Mouse (Mus musculus) NIH3T3 (cell line): Measurements from ENCODE around the gene Ubxn2a.

Experiments used
- DNase-seq: peaks from one replicate; pipeline ENCODE4 v3.0.0-alpha.2; 2012; ENCODE audit warnings: low read depth

Ubxn2a gene

DNA sequence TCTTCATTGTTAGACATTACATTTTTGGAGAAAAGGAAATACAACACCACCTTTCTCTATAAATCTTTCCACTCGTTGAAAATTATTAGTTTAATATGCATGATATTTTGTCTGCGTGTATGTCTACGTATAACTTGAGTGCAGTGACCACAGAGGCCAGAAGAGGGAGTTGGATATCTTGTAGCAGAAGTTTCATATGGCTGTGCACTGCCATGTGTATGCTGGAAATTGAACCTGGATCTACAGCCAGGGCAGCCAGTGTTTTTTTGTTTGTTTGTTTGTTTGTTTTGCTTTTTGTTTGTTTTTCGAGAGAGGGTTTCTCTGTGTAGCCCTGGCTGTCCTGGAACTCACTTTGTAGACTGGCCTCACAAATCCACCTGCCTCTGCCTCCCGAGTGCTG is 28.5 kb downstream of the Ubxn2a start:
- DNase-seq: no peak

DNA sequence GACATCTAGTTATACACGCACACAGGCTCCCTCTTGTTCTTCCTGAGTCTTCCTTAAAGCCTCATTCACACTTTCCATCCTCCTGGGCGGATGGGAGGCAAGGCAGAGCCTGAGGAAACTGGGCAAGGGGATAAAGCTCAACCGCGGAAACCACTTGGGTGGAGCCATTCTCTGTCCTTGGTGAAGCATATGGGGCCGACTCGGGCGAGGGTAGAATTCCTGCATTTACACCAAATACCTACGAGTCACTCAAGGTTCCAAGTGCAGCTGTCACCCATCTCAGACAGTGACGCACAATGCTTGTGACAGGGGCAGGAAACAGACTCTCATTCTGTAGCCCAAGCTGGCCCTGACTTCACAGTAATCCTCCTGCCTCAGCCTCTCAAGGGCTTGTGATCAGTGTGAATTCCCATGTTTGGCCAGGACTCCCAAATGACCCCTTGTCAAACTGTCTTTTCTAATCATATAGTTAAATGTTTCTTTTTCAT is 29.2 kb downstream of the Ubxn2a start:
- no peak for DNase-seq

DNA sequence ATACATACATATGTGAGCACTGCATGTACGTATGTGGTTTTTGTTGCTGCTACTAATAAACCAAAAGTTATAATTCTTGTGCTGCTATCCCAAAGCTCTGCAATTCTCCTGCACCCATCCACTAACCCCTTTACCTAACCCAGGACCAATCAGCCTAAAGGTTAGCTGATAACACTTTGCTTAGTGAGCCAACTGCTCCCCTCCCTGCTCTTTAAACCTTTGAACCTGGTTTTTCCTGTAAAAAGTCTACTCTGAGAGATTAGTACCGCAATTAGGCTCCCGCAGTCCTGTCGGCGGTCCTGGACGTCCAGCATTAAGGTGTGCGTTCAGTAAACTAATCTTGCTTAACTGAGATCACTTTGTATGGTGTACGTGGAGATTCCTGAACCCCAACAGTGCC is 31.9 kb downstream of the Ubxn2a start:
- no peak for DNase-seq

DNA sequence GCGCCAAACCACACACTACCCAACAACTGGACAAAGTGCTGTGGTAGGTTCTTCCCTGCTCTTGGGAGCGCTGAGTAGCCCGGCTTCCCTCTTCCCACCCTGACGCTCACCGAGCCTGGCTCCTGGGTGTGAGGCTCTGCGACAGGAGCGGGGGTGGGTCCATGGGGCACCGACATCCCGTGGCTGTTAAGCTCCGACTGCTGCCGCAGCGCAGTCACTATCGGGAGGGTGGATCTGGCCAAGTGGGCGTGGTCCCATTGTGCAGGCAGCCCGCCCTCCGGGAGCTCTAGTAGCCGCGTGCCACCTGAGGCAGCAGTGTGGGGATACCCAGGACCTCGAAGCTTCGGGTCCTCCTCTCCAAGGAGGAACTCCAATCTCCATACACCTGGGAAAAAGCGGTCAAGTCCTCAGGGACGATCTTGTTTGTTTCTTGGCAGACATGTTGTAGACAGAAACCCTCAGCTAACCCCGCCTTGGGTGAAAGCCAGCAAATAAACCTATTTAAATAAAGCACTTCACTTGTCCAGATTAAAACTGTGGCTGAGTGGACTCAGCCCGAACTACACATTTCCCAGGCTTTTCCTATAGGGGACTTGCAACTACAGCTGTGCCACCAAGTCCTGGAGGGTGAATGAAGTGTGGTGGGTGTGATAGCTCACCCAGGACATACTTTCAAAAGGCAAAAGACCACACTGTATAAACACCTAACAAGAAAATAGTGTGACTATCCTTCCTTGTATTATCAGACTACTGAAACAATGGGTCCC is 33.2 kb downstream of the Ubxn2a start, which contains the start of gene Mfsd2b:
TSS of gene Mfsd2b (minus strand) at position 199 of the 767 bp plus-strand sequence.
- peak; percentile 63 for DNase-seq

DNA sequence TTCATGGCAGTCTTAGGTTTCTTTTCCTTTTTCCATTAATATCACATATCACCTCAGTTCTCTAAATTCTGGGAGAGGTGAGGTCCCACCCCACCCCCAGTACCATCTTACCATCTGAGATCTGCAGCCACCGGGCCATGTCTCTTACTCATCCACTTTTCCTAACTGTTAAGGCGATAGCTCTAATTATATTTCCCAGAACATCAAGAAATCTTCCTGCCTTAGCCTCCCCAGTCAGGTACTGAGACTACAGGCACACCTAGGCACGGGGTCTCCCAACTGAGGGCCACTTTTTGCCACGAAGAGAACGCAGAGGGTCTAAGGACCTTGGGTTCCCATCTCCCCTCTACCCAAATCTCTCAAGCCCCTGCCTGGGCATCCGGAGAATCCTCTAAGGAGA is 34.0 kb downstream of the Ubxn2a start:
- DNase-seq: no peak

DNA sequence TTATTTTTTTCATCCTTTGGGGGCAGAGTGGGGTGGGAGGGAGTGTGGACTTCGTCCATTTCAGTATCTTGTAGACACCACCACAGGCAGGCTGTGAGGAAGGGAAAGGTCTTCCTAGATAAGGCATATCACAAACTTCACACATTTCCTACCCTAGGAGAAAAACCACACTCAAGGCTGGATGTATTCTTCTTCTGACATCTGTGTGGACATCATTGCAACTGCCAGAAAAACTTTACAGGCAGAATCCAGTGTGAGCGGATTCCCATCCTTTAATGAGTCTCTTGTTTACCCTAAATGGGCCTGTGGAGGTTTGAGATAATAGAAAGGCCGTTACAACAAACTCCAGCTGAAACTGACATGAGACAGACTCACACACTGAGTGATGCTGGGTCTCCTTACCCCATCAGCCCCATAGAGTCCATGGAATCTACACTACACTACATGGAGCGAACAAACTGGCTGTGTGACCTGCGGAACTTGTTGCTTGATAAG is 34.5 kb downstream of the Ubxn2a start:
- DNase-seq: no peak

DNA sequence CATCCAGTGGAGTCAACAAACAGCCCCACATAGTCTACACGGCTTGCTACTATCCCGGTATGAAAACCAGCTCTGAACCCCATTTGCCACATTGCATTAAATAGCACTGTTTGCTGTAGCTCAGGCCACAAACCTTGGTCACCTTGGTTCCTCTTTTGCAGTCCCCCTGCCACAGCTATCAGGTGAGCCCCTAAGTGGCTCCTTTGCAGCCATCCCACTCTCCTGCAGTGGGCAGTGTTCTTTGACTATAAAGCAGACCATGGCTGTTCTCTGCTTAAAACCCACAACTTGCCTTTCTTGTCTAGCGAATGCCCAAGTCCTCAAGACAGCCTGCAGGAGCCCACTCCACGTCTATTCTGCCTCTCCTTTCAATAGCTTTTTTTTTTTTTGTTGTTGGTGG is 35.2 kb downstream of the Ubxn2a start:
- no peak for DNase-seq

DNA sequence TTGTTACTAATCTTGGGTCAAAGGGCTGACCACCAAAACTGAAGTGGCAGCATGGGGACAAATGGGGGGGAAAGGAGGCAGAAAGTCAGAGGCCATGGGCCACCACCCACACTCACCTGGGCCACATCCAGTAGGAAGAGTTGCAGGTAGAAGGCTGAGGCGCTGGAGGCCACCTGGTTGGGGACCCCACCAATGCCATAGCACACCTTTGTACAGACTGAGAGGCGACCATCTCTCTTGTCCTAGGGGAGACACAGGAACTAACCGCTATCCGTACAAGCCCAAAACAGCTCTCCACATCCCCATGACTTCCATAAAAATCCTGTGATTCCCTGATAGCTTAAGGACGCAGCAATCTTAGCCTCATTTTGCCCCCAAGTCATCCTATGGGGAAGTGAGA is 36.2 kb downstream of the Ubxn2a start:
- DNase-seq: no peak

DNA sequence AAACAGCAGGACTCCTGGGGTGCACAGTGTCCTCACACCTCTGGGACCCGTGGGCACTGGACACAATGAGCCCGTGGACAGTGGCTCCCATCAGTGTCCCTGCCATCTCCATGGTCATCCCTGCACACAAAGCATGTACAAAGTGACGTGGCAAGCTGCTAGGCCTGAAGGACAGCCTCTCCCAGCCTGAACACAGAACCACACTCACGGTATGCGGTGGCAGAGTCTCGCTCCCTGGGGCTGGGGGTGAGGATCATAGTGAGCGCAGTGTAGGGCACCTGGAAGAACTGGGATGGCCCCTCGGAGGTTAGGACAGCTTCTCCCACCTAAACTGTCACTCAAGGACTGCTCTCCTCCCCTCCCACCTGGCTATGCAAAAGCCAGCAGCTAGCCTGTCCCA is 38.6 kb downstream of the Ubxn2a start:
- DNase-seq: no peak

DNA sequence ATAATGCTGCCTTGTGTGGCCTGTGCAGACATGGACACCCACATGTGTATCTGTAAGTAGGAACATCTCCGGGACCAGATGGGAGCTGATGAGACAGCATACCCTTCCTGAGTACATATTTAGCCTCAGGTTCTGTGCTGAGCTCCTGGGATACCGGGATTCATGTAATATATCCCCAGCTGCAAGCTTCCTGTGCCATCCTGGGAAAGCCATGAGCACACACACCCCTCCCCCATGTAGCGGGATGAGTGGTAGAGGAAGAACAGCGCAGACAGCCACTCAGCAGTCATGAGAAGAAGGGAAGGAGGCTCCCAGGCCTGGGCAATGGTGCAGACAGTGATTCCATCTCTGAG is 43.2 kb downstream of the Ubxn2a start:
- no peak for DNase-seq

DNA sequence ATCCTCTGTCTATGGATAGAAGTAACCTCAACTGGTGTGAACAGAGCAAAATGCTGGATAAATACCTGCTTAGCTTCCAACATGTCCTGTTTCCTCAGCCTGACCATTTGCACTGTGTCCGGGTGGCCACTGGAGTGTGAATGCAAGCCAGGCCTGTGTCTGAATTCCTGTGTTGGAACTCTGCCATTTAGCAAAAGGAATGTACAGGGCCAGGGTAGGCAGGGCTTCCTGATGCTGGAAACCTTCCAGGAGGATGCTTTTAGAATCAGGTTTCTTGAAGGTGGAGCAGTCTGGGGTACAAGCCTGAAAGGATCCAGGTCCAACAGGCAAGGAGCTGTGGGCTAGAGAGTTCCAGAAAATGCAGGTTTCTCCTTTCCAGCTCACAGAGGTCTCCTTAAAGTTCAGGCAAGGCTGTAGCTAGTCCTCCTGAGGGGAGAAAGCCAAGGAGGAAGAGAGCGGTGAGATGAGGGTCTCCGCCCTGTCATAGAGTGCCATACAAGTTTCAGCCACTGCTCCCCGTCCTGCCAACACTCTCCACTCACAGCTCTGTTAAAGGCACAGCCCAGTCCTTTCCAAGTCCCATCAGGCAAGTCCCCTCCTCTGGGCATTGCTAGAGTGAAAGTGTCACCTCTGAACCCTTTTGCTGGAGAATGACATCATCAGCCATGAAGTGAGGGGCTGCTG is 43.7 kb downstream of the Ubxn2a start:
- peak; percentile 69 for DNase-seq

DNA sequence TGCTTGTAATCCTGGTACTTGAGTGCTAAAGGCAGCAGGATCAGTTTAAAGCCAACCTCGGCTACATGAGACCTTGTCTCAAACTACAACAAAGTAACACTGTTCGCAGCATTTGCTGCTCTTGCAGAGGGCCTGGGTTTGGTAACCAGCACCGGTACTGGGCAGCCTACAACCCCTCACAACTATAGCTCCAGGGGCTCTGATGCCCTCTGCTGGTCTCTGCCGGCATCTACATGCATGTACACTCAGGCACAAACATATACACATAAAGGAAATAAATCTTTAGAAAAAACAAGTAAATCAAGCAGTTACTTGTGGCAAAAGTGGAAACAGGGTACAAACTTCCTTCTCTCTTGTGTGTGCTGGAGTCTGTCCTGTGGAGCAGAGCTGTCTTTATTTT is 44.8 kb downstream of the Ubxn2a start:
- no peak for DNase-seq

DNA sequence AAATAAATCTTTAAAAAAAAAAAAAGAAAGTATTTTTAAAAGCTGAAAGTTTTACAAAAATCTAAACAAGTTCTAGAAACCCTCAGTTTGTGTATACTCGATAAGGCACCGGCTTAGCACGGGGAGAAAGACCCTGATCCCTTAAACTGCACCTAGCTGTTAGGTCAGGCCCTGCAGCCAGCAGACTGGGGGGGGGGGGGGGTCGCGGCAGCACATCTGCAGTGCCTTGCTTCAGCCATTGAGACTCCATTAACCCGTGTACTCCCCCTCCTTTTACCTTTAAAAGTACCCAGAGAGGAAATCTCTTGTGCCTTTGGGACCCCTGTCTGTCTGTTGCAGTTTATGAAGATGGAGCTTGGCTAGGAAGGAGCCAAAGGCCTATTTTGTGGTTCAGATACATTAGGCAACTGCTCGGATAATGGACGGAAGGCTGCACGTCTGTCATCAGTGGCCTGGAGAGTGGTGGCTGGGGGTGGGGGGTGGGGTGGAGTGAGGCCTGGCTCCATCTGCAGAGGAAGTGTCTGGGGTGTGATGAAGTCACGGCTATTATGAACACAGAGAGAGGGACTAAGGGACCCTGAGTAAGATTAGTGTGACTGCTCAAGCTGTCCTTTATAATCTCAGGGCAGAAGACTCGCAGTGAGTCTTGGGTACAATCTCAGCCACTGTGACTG is 48.1 kb downstream of the Ubxn2a start:
- no peak for DNase-seq

DNA sequence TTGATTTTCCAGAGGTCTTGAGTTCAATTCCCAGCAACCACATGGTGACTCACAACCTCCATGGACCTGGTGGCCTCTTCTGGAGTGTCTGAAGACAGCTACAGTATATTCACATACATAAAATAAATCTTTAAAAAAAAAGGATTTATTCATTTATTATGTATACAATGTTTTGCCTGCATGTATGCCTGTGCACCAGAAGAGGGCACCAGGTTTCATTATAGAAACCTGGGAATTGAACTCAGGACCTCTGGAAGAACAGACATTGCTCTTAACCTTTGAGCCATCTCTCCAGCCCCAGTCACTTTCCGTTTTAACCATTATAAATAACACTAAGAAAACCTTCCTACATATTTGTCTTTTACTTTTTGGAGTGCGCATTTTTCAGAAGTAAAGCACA is 50.7 kb downstream of the Ubxn2a start:
- DNase-seq: no peak

DNA sequence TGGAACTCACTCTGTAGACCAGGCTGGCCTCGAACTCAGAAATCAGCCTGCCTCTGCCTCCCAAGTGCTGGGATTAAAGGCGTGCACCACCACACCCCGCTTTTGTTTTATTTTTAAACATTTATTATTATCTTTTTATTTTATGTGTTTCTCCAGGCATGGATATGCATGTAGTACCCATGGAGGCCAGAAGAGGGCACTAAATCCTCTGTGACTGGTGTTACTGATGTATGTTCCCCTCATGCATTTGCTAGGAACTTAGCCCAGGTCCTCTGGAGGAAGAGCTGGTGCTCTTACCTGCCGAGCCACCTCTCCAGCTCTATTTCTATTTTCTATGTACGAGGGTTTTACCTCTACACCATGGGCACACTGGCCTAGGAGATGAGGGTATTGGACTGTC is 51.3 kb downstream of the Ubxn2a start:
- DNase-seq: peak; percentile 38

DNA sequence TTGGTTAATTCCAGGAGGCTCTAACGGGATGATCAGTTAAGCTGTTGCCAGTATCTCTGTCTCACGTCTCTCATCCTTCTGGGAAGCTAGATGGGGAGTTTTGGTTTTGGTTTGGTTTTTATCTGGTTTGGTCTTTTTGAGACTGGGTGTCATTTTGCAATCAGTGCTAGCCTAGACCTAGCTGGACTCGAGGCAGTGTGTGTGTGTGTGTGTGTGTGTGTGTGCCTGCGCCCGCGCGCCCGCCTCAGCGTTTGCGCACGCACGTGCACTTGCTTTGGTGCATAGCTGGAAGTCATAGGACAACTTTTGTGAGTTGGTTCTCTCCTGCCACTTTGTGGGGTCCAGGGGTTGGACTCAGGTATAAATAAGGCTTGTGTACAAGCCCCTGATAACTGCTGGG is 63.8 kb downstream of the Ubxn2a start:
- peak; percentile 73 for DNase-seq

DNA sequence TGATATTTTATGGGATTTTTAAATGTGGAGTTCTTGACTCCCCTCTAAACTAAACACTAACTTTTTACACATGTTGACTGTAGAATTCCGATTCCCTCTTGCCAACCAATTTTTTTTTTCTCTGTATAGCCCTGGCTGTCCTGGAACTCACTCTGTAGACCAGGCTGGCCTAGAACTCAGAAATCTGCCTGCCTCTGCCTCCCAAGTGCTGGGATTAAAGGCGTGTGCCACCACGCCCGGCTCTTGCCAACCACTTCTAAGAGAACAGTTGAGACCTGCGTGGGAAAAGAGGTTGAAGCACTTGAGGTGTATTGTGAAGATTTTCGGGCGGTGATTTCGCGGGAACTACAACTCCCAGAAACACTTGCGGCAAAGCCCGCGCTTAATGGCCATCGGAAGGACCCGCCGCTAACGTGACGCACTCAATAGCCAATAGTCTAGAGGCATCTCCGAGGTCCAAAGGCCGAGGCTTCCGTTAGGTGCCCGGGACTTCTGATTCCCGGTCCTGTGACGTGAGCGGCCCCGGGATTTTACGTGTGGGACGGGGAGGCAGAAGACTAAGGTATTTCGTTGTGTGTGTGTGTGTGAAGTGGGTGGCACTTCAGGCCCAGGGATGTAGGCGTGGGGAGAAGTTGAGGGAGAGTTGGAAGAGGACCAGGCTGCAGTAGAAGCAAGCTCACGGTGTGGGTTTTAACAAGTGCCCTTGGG is 64.5 kb downstream of the Ubxn2a start, which contains the start of gene Wdcp:
TSS of gene Wdcp (plus strand) at position 414 of the 708 bp plus-strand sequence.
- DNase-seq: peak; percentile 92

DNA sequence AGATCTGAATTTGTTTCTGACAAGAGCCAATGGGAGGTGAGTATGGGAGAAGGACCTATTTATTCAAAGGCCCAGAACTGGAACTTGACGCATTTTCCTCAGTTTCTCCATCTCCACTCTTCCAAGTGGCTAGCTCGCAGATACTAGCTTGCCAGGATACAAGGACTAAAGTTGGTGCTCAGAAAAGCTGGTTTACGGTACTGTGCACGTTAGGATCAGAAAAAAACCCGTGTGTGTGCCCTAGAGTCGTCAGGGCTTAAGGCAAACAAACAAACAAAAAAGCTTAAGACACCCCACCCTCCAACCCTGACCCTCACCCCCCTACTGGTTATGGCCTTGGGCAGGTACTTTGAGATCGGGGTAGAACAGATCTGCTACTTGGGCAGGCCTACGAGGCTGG is 65.0 kb downstream of the Ubxn2a start:
- no peak for DNase-seq

DNA sequence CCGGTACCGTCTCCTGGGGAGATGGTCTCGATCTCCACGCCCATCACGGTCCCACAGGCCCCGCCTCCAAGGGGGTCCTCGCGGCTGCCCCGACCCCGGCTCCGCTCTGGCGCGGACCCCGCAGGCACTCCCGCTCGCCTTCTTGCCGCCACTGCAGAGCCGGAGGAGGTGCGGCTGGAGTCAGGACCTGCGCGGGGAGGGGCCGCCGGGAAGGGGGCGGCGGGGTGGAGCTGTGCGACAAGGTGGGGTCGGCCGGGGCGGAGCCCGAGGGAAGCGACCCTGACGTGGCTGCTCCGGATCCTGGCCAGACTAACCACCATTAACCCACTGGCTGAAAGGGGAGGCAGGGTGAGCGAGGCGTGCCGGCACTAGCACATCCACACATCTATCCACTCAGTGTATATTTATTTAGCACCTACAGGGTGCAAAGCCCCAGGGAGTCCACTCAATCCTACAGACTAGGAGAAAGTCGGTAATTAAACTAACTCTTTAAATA is 66.1 kb downstream of the Ubxn2a start, which contains the start of gene Fkbp1b:
TSS of gene Fkbp1b (minus strand) at position 200 of the 496 bp plus-strand sequence.
- peak; percentile 52 for DNase-seq

DNA sequence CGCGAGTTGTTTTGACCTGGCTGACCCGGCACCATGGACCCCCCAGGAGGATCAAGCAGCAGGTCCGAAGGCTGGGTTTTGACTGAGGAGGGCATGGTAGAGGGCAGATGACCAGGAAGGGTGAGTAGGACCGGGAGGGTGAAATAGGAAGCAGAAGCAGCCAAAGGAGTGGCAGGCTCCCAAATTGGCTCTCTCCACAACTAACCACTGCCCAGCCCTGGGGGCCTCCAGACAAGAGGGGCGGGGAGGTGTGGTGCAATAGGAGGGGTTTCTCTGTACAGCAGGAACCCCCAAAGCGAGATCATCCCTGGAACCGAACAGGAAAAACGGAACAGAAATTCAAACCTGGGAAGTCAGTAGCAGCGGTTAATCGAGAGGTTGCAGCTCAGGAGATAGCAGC is 66.8 kb downstream of the Ubxn2a start:
- peak; percentile 37 for DNase-seq

DNA sequence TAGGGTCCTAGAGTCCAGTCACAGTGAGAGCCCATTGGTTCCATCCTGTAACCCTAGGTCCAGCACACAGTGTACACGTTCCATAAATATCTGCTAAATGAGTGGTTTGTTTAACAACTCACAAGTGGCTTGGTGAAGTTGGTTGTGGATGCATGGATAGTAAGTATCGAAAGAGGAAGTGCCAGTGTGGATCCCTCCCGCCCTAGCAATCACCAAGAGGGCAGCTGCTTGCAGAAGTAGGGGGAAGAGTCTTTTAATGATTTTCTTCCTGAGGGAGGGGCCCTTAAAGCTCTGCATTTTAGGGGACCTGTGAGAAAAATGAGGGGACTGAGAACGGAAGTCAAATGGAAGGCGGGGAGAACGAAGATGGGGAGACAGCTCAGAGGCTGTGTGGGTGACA is 67.5 kb downstream of the Ubxn2a start:
- DNase-seq: no peak

DNA sequence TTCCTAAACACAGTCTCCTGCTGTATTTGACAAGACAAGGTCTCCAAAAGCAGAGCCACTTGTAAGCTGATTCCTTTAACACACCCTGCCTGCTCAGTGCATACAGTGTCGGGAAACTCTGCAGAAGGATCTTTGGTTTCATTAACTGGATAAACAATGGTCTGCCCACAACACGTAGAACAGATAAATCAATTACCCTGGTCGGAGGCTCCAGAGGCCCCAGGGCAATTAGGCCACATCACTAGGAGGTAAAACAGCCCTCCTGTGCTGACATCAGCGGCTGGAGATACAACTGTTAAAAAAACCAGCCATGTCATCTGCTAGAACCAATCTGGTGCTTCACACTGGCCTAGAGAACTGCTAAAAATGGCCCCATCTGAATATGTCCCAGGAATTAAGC is 70.5 kb downstream of the Ubxn2a start:
- no peak for DNase-seq
